Mouse (Mus musculus) midbrain, embryonic 12.5 days (tissue): ENCODE measurements at regions not wholly inside any gene's neighbourhood (a gene's known extent, or its start where the extent isn't known, plus 50 kb on each side); places are given as distances from the start of the nearest gene placed in this dataset.

Experiments used
- ATAC-seq: fragments of 200-750 bp; cut with Nextera tagmentation; 2 replicates; pipeline ENCODE4 v1.8.0; 2017; ENCODE audit warnings: low read depth, moderate TSS enrichment, moderate library complexity; ENCODE audit not compliant: low FRiP score
- H3K27ac ChIP-seq: fragments of 300-500 bp; sonication (generic); replicated peaks from 2 replicates; pipeline ENCODE4 v1.5.1; 2016; ENCODE audit warnings: mild to moderate bottlenecking
- H3K27me3 ChIP-seq: fragments of 300-500 bp; sonication (generic); 2 replicates; pipeline ENCODE4 v1.6.1; 2016; ENCODE audit warnings: mild to moderate bottlenecking
- H3K36me3 ChIP-seq: fragments of 300-500 bp; sonication (generic); 2 replicates; pipeline ENCODE4 v1.6.1; 2016
- H3K4me1 ChIP-seq: fragments of 300-500 bp; sonication (generic); 2 replicates; pipeline ENCODE4 v1.6.1; 2016
- H3K4me2 ChIP-seq: fragments of 300-500 bp; sonication (generic); replicated peaks from 2 replicates; pipeline ENCODE4 v1.6.1; 2016; ENCODE audit warnings: mild to moderate bottlenecking, moderate library complexity
- H3K4me3 ChIP-seq: fragments of 300-500 bp; sonication (generic); 2 replicates; pipeline ENCODE4 v1.5.1; 2016; ENCODE audit warnings: mild to moderate bottlenecking
- H3K9ac ChIP-seq: fragments of 300-500 bp; sonication (generic); replicated peaks from 2 replicates; pipeline ENCODE4 v1.6.1; 2016; ENCODE audit warnings: mild to moderate bottlenecking, moderate library complexity
- H3K9me3 ChIP-seq: fragments of 300-500 bp; sonication (generic); 2 replicates; pipeline ENCODE4 v1.6.1; 2016; ENCODE audit warnings: mild to moderate bottlenecking
- WGBS: fragments of 180-500 bp; shearing (Covaris S2); methylation state at CpG from one replicate; pipeline ENCODE4 v1.1.7; 2016; 5-methylcytosine and 5-hydroxymethylcytosine counted together

- WGBS = 90% methylated on average over 4 of the region's 4 CpGs
- Histone ChIP-seq H3K4me1 (no peaks in the 10 kb centered on the region), H3K36me3 (no peaks in the 10 kb centered on the region), H3K9me3 (no peaks in the 10 kb centered on the region), H3K27ac (no peak overlapping the region), H3K4me3 (no peak overlapping the region), H3K27me3 (no peaks in the 10 kb centered on the region), H3K4me2 (no peak overlapping the region), H3K9ac (no peak overlapping the region)
- ATAC-seq = no peak
Measured at GRCm38 (mm10) chr14:93972858-93973257, 82.4 kb upstream of the Pcdh9 start.

GRCm38 (mm10) chr14:93972174-93972837 lies 81.8 kb upstream of the Pcdh9 start:
- Histone ChIP-seq H3K27me3 (no peaks in the 10 kb centered on the region), H3K36me3 (no peaks in the 10 kb centered on the region), H3K4me2 (no peak overlapping the region), H3K9ac (no peak overlapping the region), H3K9me3 (no peaks in the 10 kb centered on the region), H3K27ac (no peak overlapping the region), H3K4me3 (no peak overlapping the region), H3K4me1 (no peaks in the 10 kb centered on the region)
- 93% methylated on average over 3 of the region's 3 CpGs for WGBS
- ATAC-seq = no peak

- Histone ChIP-seq H3K9me3 (no peaks in the 10 kb centered on the region), H3K4me2 (no peak overlapping the region), H3K27me3 (no peaks in the 10 kb centered on the region), H3K9ac (no peak overlapping the region), H3K27ac (no peak overlapping the region), H3K4me3 (no peak overlapping the region), H3K4me1 (no peaks in the 10 kb centered on the region), H3K36me3 (no peaks in the 10 kb centered on the region)
- no peak for ATAC-seq
- 71% methylated on average over 2 of the region's 2 CpGs for WGBS
Measured at GRCm38 (mm10) chr14:93966933-93967332, 76.5 kb upstream of the Pcdh9 start.

GRCm38 (mm10) chr14:93962677-93963049 lies 72.2 kb upstream of the Pcdh9 start:
- H3K36me3 ChIP-seq = no peaks in the 10 kb centered on the region
- WGBS = 46% methylated on average over 2 of the region's 2 CpGs
- no peak overlapping the region for H3K27ac ChIP-seq
- H3K4me1 ChIP-seq = no peaks in the 10 kb centered on the region
- no peak overlapping the region for H3K9ac ChIP-seq
- no peak for ATAC-seq
- no peak overlapping the region for H3K4me2 ChIP-seq
- no peaks in the 10 kb centered on the region for H3K9me3 ChIP-seq
- no peaks in the 10 kb centered on the region for H3K27me3 ChIP-seq
- no peak overlapping the region for H3K4me3 ChIP-seq

- no peak overlapping the region for H3K4me2 ChIP-seq
- H3K4me3 ChIP-seq = no peak overlapping the region
- 0 out of 2 replicates have a peak, but pooled peaks have one; percentile 65 for ATAC-seq
- no peaks in the 10 kb centered on the region for H3K4me1 ChIP-seq
- no peaks in the 10 kb centered on the region for H3K36me3 ChIP-seq
- no peaks in the 10 kb centered on the region for H3K9me3 ChIP-seq
- H3K27ac ChIP-seq = no peak overlapping the region
- H3K9ac ChIP-seq = no peak overlapping the region
- H3K27me3 ChIP-seq = no peaks in the 10 kb centered on the region
Measured at GRCm38 (mm10) chr14:93961963-93962676, 71.6 kb upstream of the Pcdh9 start.
